ENCODE assay signal across 32 mouse cellular contexts in the genomic region with DNA sequence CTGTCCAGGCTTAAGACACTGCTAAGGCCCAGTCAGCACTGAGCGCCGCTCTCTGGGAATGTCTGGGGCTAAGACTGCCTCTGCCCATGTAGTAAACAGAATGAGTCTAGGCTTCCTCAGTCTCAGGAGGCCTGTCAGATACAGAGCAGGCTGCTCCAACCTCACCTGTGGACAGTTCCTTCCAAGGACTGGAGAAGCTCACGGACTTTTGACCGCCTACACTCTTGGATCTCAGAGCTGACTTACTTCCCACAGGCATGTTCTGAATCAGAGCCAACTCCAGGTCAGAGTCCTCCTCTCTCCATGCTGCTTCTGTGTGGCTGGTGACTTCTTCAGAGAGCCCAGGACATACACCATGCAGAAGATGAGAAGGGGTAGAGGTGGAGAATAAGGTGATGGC. TPM values are rescaled to one million over a fixed set of nuclear protein-coding genes. Genes with fewer than 3 reads are reported as not detected.
DNase-seq lines count a peak whose midpoint lies in the region; ATAC-seq lines count a peak whose summit lies in the region.
"Had no signal": no experiment of that assay in that cellular context is flagged by ENCODE, and none has a peak within 500 bp of the region (broad histone marks: within the 10 kb centered on the region; RNA-seq: fewer than 3 reads in every experiment).

No protein-coding gene starts in this region.

- WGBS in intestine, embryonic 16.5 days = 83% methylated on average over 4 of the region's 4 CpGs
- 75% methylated on average over 4 of the region's 4 CpGs for WGBS in intestine, embryonic 15.5 days
- WGBS in midbrain, embryonic 11.5 days = 85% methylated on average over 4 of the region's 4 CpGs
- WGBS in midbrain, embryonic 15.5 days = 87% methylated on average over 4 of the region's 4 CpGs

- H3K27ac ChIP-seq in intestine, embryonic 16.5 days (ENCODE audit: low read length) = peak overlapping the region; percentile 45; the same call in 1 of the 2 replicates
- no peak overlapping the region for H3K27ac ChIP-seq in intestine, embryonic 15.5 days
- no peak overlapping the region for H3K27ac ChIP-seq in midbrain, embryonic 11.5 days (ENCODE audit: low read depth, low read length)
- H3K27ac ChIP-seq in midbrain, embryonic 15.5 days = no peak overlapping the region
- H3K27ac ChIP-seq: forebrain, embryonic 13.5 days; layer of hippocampus, adult 2 months; left cerebral cortex, adult 2 months; limb, embryonic 13.5 days; liver, embryonic 13.5 days had no signal

- peak; percentile 64 for ATAC-seq in intestine, embryonic 16.5 days
- ATAC-seq in intestine, embryonic 15.5 days = no peak; the same call in 1 of the 2 replicates
- ATAC-seq in midbrain, embryonic 11.5 days (ENCODE audit: low FRiP score) = no peak
- no peak for ATAC-seq in midbrain, embryonic 15.5 days (replicated peaks)
- ATAC-seq: forebrain, embryonic 13.5 days; hindbrain, embryonic 16.5 days; midbrain, embryonic 16.5 days; Patski had no signal

- peak; percentile 39 for DNase-seq in midbrain, embryonic 11.5 days (ENCODE audit: low spot score, missing footprints)
- DNase-seq in kidney, postnatal 25 days = peak; percentile 78 to 90
- DNase-seq in lung, postnatal 36 days = no peak
- DNase-seq in lung, adult 18-20 months = no peak
- DNase-seq: adrenal gland, postnatal 25 days; cerebellum, adult 18-20 months; cerebellum, postnatal 10 days; gastrocnemius, postnatal 10 days; heart, postnatal 14 days; liver, embryonic 13.5 days; lung, adult 2 months; lung, postnatal 10 days; right cerebral cortex, adult 18-20 months; right cerebral cortex, postnatal 4 days; thymus, postnatal 4 days had no signal

- H3K36me3 ChIP-seq in intestine, embryonic 16.5 days (ENCODE audit: control insufficient read depth, insufficient read depth, low read length) = no peaks in the 10 kb centered on the region
- H3K36me3 ChIP-seq in intestine, embryonic 15.5 days = no peaks in the 10 kb centered on the region
- H3K36me3 ChIP-seq in midbrain, embryonic 11.5 days (ENCODE audit: control insufficient read depth, insufficient read depth, low read length) = no peaks in the 10 kb centered on the region
- no peaks in the 10 kb centered on the region for H3K36me3 ChIP-seq in midbrain, embryonic 15.5 days (replicated peaks)
- H3K36me3 ChIP-seq: limb, embryonic 13.5 days; liver, embryonic 13.5 days had no signal

- H3K27me3 ChIP-seq in intestine, embryonic 16.5 days (replicated peaks; ENCODE audit: control insufficient read depth, insufficient read depth, low read length) = no peaks in the 10 kb centered on the region
- H3K27me3 ChIP-seq in intestine, embryonic 15.5 days (replicated peaks) = no peaks in the 10 kb centered on the region
- H3K27me3 ChIP-seq in midbrain, embryonic 11.5 days (ENCODE audit: control insufficient read depth, insufficient read depth, low read length) = no peaks in the 10 kb centered on the region
- no peaks in the 10 kb centered on the region for H3K27me3 ChIP-seq in midbrain, embryonic 15.5 days (replicated peaks)
- H3K27me3 ChIP-seq: forebrain, embryonic 13.5 days; limb, embryonic 13.5 days; liver, embryonic 13.5 days had no signal

- H3K4me2 ChIP-seq in intestine, embryonic 16.5 days (ENCODE audit: low read depth, low read length) = no peak overlapping the region
- no peak overlapping the region for H3K4me2 ChIP-seq in intestine, embryonic 15.5 days (replicated peaks)
- no peak overlapping the region for H3K4me2 ChIP-seq in midbrain, embryonic 11.5 days
- H3K4me2 ChIP-seq in midbrain, embryonic 15.5 days = no peak overlapping the region
- H3K4me2 ChIP-seq: forebrain, embryonic 13.5 days; limb, embryonic 13.5 days; liver, embryonic 13.5 days had no signal

- H3K4me3 ChIP-seq in intestine, embryonic 16.5 days (ENCODE audit: low read length) = no peak overlapping the region
- no peak overlapping the region for H3K4me3 ChIP-seq in intestine, embryonic 15.5 days (replicated peaks)
- H3K4me3 ChIP-seq in midbrain, embryonic 11.5 days (ENCODE audit: low read depth, low read length) = no peak overlapping the region
- no peak overlapping the region for H3K4me3 ChIP-seq in midbrain, embryonic 15.5 days
- H3K4me3 ChIP-seq: erythroblast, embryonic 14.5 days; forebrain, embryonic 13.5 days; layer of hippocampus, adult 2 months; left cerebral cortex, adult 2 months; limb, embryonic 13.5 days; liver, embryonic 13.5 days had no signal

- H3K9ac ChIP-seq in intestine, embryonic 16.5 days (ENCODE audit: low read depth, low read length) = no peak overlapping the region
- no peak overlapping the region for H3K9ac ChIP-seq in intestine, embryonic 15.5 days
- no peak overlapping the region for H3K9ac ChIP-seq in midbrain, embryonic 11.5 days (ENCODE audit: low read length)
- no peak overlapping the region for H3K9ac ChIP-seq in midbrain, embryonic 15.5 days
- H3K9ac ChIP-seq: forebrain, embryonic 13.5 days; limb, embryonic 13.5 days; liver, embryonic 13.5 days had no signal

- H3K9me3 ChIP-seq in intestine, embryonic 16.5 days (ENCODE audit: control insufficient read depth, low read length) = no peaks in the 10 kb centered on the region
- H3K9me3 ChIP-seq in intestine, embryonic 15.5 days = no peaks in the 10 kb centered on the region
- no peaks in the 10 kb centered on the region for H3K9me3 ChIP-seq in midbrain, embryonic 11.5 days (ENCODE audit: control insufficient read depth, low read length)
- no peaks in the 10 kb centered on the region for H3K9me3 ChIP-seq in midbrain, embryonic 15.5 days
- H3K9me3 ChIP-seq: forebrain, embryonic 13.5 days; limb, embryonic 13.5 days; liver, embryonic 13.5 days had no signal

- no peaks in the 10 kb centered on the region for H3K4me1 ChIP-seq in intestine, embryonic 16.5 days (ENCODE audit: control insufficient read depth, insufficient read depth, low read length)
- no peaks in the 10 kb centered on the region for H3K4me1 ChIP-seq in intestine, embryonic 15.5 days (replicated peaks)
- no peaks in the 10 kb centered on the region for H3K4me1 ChIP-seq in midbrain, embryonic 11.5 days (ENCODE audit: control insufficient read depth, insufficient read depth, low read length)
- H3K4me1 ChIP-seq in midbrain, embryonic 15.5 days = no peaks in the 10 kb centered on the region
- H3K4me1 ChIP-seq: limb, embryonic 13.5 days; liver, embryonic 13.5 days had no signal

RNA-seq across cellular contexts. Expression of gene 1700020N01Rik, which starts 21.3 kb away (rescaled TPM):
- polyA plus RNA-seq in intestine, embryonic 16.5 days (2015; fragmentation: Nextera tagmentation; extraction: Ambion mirVana) = 0.21 TPM in 1 of 2 replicates, not detected in the other
- polyA plus RNA-seq in intestine, embryonic 15.5 days (2015; fragmentation: Nextera tagmentation; extraction: Ambion mirVana) = not detected in 2 replicates
- polyA plus RNA-seq in midbrain, embryonic 11.5 days (2014; fragmentation: Nextera tagmentation; extraction: Ambion mirVana) = not detected in 2 replicates
- polyA plus RNA-seq in midbrain, embryonic 15.5 days (2015; fragmentation: Nextera tagmentation; extraction: Ambion mirVana) = not detected in 2 replicates
- polyA plus RNA-seq: cortical plate, adult 2 months; embryonic facial prominence, embryonic 14.5 days; erythroblast, embryonic 14.5 days; forebrain, embryonic 13.5 days; gonadal fat pad, adult 2 months; hindbrain, embryonic 11.5 days; hindbrain, embryonic 16.5 days; intestine, embryonic 14.5 days; limb, embryonic 13.5 days; liver, embryonic 13.5 days; lung, adult 2 months; midbrain, embryonic 16.5 days; neural tube, embryonic 11.5 days; Patski had no signal

Comparison
In these comparisons a context has a peak if more than half of its experiments do, and no peak if none do; other contexts are left out.
1. DNase-seq: peak in midbrain, embryonic 11.5 days (single experiment) and kidney, postnatal 25 days (2 of 2); none in lung, postnatal 36 days (single experiment) and lung, adult 18-20 months (0 of 2).